Mouse (Mus musculus): ENCODE measurements around the gene Prkcb.

DNA sequence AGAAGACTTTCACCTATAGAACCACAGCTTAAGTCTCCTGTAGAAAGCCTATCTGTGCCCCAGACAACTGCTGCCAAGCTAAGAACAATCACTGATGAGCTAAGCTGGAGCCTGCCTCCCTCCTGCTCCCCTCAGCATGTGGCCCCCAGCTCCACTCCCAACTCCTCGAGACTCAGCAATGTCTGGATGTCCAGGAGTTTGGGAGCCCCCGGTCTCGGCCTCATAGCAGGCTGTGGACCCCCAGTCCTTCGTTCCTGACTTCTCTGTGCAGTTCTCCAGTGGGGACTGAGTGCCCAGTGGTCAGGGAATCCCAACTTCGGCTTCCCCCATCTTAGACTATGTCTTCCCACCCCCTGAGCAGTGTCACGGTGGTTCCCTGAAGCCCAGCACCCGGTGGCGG lies 96.3 kb downstream of the Prkcb start:
- TF ChIP-seq CTCF (IDR thresholded peaks at IDR 0.05; ENCODE audit: borderline replicate concordance, extremely low read depth, insufficient read depth, insufficient read length), result no peak
- no peak for TF ChIP-seq POLR2A (IDR thresholded peaks at IDR 0.05; ENCODE audit: borderline replicate concordance, extremely low read depth, insufficient read depth, insufficient read length, poor library complexity, severe bottlenecking)
